Mouse (Mus musculus) retina, postnatal 7 days (tissue): ENCODE measurements around the gene Zfp568.

Experiments
- DNase-seq: peaks from one replicate; pipeline ENCODE4 v3.0.0-alpha.2; 2012; ENCODE audit warnings: low read depth, low spot score

The Zfp568 gene

DNA sequence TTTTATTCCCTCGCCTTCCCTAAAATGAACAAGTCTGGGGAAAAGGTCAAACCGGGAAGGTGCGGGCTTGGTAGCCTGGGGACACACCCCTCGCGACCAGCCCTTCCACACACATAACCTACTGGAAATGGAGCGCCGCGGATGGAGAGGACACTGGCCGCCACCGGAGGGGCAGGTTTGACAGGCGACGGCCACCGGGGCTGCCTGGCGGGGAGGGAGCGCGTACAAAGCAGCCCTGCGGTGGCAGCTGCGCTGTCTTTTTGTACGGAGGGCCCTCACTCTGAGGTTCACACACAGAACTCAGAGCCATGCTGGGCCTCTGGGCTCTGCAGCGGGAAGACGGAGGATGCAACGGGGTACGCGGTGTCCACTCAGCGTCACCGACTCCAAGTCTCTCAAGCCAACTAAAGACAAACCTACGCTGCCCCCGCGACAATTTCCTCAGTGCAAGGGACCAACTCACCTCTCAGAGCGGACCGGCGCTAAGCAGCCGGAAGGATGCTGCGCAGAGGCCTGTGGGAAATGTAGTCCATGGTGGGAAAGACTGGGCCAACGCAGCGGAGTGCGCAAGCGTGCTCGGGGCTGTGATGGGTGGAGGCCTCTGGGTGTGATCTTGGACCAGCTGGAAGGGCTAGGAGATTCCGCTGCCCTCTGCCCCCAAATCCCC, 67.3 kb downstream of the Zfp568 start, which contains the start of gene Zfp14:
TSS of gene Zfp14 (minus strand) at position 499 of the 667 bp plus-strand sequence.
- peak; percentile 84 for DNase-seq

DNA sequence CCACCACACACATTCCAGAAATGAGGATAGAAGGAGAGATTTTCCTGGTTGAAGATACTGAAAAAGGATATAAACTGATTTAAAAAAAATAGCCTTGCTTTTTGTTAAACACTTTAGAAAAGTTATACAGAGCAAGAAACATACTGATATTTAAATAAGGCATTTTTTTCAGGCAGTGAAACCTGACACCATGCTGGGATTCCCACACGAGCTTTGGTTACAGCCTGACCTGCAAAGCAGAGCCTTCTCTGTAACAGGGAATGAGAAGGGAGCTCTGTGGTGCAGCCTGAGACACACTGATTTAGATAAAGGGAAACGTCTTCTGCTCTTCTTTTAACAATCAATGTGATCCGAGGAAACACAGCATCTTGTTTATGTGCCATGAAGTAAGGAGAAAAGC, 69.8 kb downstream of the Zfp568 start:
- DNase-seq: no peak

DNA sequence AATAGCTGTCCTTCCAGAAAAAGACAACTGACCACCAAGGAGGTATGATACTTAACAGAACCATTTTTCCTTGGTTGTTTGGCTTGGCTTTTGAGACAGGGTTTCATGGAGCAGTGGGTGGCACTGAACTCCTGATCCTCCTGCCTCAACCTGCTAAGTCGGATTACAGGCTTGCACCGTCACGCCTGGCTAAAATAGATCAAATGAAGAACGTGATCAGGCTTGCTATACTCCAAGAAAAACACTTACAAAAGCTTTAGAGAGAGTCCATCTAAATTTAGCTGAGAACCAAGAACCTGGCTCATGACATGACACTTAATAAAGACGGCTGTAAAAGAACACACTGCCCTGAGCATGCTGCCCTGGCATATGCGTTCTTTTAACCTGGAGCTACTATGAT, 76.6 kb downstream of the Zfp568 start:
- DNase-seq: no peak

DNA sequence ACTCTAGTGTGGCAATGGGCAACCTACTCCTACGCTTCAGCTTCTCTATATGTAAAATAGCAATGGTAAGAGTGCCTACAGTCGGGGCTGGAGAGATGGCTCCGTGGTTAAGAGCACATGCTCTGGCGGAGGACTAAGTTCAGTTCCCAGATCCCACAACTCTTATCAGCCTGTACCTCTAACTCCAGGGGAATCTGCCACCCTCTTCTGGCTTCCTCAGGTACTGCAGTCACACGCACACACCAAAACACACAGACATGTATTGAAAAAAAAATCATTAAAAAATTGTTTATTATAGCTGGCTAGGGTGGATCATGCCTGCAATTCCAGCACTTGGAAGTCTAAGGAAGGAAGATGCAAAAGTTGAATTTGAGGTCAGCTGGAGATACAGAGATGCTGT, 78.7 kb downstream of the Zfp568 start:
- no peak for DNase-seq

DNA sequence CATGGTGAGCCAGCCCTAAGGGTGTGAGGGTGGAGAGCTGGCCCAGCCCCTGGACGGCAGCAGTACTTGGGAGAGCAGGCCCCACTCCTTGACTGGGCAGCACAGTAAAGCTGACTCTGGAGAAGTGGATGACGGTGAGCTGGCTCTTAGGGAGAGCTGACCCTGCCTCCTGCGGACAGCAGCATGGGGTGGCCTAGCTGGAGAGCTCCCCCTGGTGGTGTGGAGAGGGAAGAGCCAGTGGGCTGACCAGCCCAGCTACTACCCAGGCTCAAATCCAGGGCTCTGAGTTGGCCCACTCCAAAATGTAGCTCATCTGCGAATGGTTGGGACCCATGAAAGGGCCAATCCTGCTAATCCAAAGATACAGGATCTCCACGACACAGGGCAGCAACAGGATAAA, 80.9 kb downstream of the Zfp568 start:
- DNase-seq: no peak

DNA sequence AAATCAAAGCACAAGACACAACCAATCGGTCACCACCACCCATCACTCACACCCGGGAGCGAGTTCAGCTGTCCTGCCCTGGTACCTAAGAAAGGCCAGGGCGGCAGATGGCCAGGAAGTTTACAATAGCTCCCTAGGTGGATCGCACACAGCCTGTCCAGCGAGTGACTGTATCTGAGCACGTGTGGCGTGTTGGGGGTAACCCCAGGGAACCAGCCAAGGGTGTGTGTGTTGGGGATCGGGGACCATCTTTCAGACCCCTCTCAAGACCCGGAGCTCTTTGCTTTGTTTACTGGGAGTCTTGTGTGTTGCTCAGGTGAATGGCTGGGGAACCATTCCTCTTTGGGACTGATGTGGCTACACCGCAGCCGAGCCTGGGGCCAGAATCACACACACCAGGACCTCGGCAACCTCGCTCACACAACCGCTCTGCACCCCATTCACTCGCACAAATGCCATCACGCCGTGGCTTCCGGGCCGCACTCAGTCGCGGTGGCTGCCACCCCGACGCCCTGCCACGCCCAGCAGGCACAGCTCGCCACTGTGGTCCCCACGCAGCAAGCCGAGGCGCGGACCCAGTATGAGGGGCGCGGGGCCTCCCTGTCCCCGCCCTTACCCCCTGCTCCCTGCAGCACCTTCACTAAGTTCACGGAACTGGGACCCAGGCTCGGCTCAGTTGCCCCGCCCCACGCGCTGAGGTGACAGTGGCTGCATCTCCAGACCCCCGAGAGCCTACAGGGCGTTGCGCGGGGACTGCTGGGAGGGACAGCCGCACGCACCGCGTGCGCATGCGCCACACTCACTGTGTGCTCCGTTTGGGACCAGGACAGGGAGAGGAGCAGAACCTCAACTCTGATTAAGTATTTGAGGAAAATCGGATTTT, 88.6 kb downstream of the Zfp568 start, which contains the start of gene Zfp82:
TSS of gene Zfp82 (minus strand) at position 755 of the 883 bp plus-strand sequence.
- DNase-seq: peak; percentile 70
